Mouse (Mus musculus) bone marrow macrophage, adult 2 months (primary cell): ENCODE results near the gene Bmpr1b.

ENCODE experiments used
- CTCF ChIP-seq: IDR thresholded peaks from 2 replicates; pipeline ENCODE4 v1.5.1; 2012; ENCODE audit warnings: low read depth, mild to moderate bottlenecking, low read length, moderate library complexity
- POLR2A ChIP-seq: IDR thresholded peaks from 2 replicates; pipeline ENCODE4 v1.6.1; 2012; ENCODE audit warnings: mild to moderate bottlenecking, low read depth, low read length, borderline replicate concordance

DNA sequence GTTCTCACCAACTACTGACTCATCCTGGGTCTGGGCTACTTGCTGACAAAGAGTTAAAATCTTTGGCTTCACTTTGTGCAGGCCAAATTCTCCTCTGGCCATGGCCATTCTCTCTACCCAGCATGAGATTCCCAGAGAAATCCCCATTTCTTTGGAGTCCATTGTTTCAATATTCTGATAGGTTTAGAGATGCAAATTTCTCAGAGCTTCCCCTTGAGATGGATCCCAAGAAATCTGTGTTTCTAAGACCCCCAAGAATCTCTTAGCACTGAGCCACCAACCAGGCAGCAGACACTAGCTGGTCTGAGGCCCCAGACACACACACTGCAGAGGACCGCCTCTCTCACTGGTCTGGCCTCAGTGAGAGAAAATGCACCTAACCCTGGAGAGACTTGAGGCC is 320.0 kb downstream of the Bmpr1b start:
- TF ChIP-seq CTCF (no peak), POLR2A (no peak)
